Mouse (Mus musculus): ENCODE measurements around the gene Taf1c. TPM values are rescaled to one million over a fixed set of nuclear protein-coding genes. Genes with fewer than 3 reads are reported as not detected.
A peak's percentile ranks its signal among the peaks of the same experiment; 100 is the strongest.

Gene Taf1c
- polyA plus RNA-seq, 1 experiment from 2014 or later: 11.4 TPM

GRCm38 (mm10) chr8:119568251-119568650, 36.8 kb downstream of the Taf1c start:
- H3K27ac ChIP-seq (replicated peaks; ENCODE audit: low read depth, low read length): no peak overlapping the region
- DNase-seq (ENCODE audit: low spot score) (no peak), ATAC-seq (ENCODE audit: insufficient number of reproducible peaks, low FRiP score, low TSS enrichment, low read depth) (no peak)
- no peaks in the 10 kb centered on the region; the same call in 1 of the 2 replicates for H3K36me3 ChIP-seq (ENCODE audit: control insufficient read depth, insufficient read depth, low read length)
- no peaks in the 10 kb centered on the region for H3K9me3 ChIP-seq (ENCODE audit: control insufficient read depth, low read length)
- no peak overlapping the region for H3K4me2 ChIP-seq (ENCODE audit: low read depth, severe bottlenecking)
- 86% methylated on average over 9 of the region's 9 CpGs for WGBS
- H3K4me3 ChIP-seq (ENCODE audit: low read depth, low read length): no peak overlapping the region
- H3K9ac ChIP-seq (ENCODE audit: low read length): no peak overlapping the region
- H3K4me1 ChIP-seq (ENCODE audit: control insufficient read depth, insufficient read depth, low read length): no peaks in the 10 kb centered on the region
- no peaks in the 10 kb centered on the region; the same call in 1 of the 2 replicates for H3K27me3 ChIP-seq (ENCODE audit: control insufficient read depth, insufficient read depth, low read length)

- Histone ChIP-seq H3K36me3 (ENCODE audit: control insufficient read depth, insufficient read depth, low read length) (no peaks in the 10 kb centered on the region; the same call in 1 of the 2 replicates), H3K9me3 (ENCODE audit: control insufficient read depth, low read length) (no peaks in the 10 kb centered on the region), H3K27me3 (ENCODE audit: control insufficient read depth, insufficient read depth, low read length) (no peaks in the 10 kb centered on the region; the same call in 1 of the 2 replicates), H3K4me1 (ENCODE audit: control insufficient read depth, insufficient read depth, low read length) (no peaks in the 10 kb centered on the region), H3K27ac (replicated peaks; ENCODE audit: low read depth, low read length) (no peak overlapping the region), H3K4me3 (ENCODE audit: low read depth, low read length) (no peak overlapping the region), H3K4me2 (ENCODE audit: low read depth, severe bottlenecking) (no peak overlapping the region), H3K9ac (ENCODE audit: low read length) (no peak overlapping the region)
- WGBS: 89% methylated on average over 11 of the region's 11 CpGs
- ATAC-seq (ENCODE audit: insufficient number of reproducible peaks, low FRiP score, low TSS enrichment, low read depth) (no peak), DNase-seq (ENCODE audit: low spot score) (no peak)
These were observed 38.7 kb downstream of the Taf1c start for GRCm38 (mm10) chr8:119566367-119566766.

- no peaks in the 10 kb centered on the region for H3K4me1 ChIP-seq (ENCODE audit: control insufficient read depth, insufficient read depth, low read length)
- no peaks in the 10 kb centered on the region for H3K9me3 ChIP-seq (ENCODE audit: control insufficient read depth, low read length)
- no peaks in the 10 kb centered on the region for H3K27me3 ChIP-seq (ENCODE audit: control insufficient read depth, insufficient read depth, low read length)
- 96% methylated on average over 14 of the region's 14 CpGs for WGBS
- DNase-seq (ENCODE audit: low spot score) (no peak), ATAC-seq (ENCODE audit: insufficient number of reproducible peaks, low FRiP score, low TSS enrichment, low read depth) (no peak)
- H3K9ac ChIP-seq (ENCODE audit: low read length): no peak overlapping the region
- no peak overlapping the region for H3K27ac ChIP-seq (replicated peaks; ENCODE audit: low read depth, low read length)
- H3K4me3 ChIP-seq (ENCODE audit: low read depth, low read length): no peak overlapping the region
- H3K36me3 ChIP-seq (ENCODE audit: control insufficient read depth, insufficient read depth, low read length): no peaks in the 10 kb centered on the region; the same call in 1 of the 2 replicates
- H3K4me2 ChIP-seq (ENCODE audit: low read depth, severe bottlenecking): no peak overlapping the region
These were observed 41.2 kb downstream of the Taf1c start for GRCm38 (mm10) chr8:119563849-119564251.

- H3K36me3 ChIP-seq (ENCODE audit: control insufficient read depth, insufficient read depth, low read length): no peaks in the 10 kb centered on the region
- H3K27ac ChIP-seq (replicated peaks; ENCODE audit: low read depth, low read length): no peak overlapping the region
- no peak overlapping the region for H3K9ac ChIP-seq (ENCODE audit: low read length)
- no peaks in the 10 kb centered on the region for H3K9me3 ChIP-seq (ENCODE audit: control insufficient read depth, low read length)
- no peak for ATAC-seq (ENCODE audit: insufficient number of reproducible peaks, low FRiP score, low TSS enrichment, low read depth)
- H3K27me3 ChIP-seq (ENCODE audit: control insufficient read depth, insufficient read depth, low read length): no peaks in the 10 kb centered on the region
- no peak for DNase-seq (ENCODE audit: low spot score)
- H3K4me1 ChIP-seq (ENCODE audit: control insufficient read depth, insufficient read depth, low read length): peaks cover 3% of the 10 kb centered on the region; the same call in 1 of the 2 replicates
- WGBS: 89% methylated on average over 6 of the region's 6 CpGs
- 0 out of 2 replicates have a peak overlapping the region, but pooled peaks have one; percentile 72 for H3K4me3 ChIP-seq (ENCODE audit: low read depth, low read length)
- peak overlapping the region; percentile 87 for H3K4me2 ChIP-seq (ENCODE audit: low read depth, severe bottlenecking)
These were observed 45.7 kb downstream of the Taf1c start for GRCm38 (mm10) chr8:119559402-119559720.

GRCm38 (mm10) chr8:119558603-119559401, 46.2 kb downstream of the Taf1c start, which contains the start of gene Mbtps1:
TSS of gene Mbtps1 (minus strand) at chr8:119558735.
- Histone ChIP-seq H3K9me3 (ENCODE audit: control insufficient read depth, low read length) (no peaks in the 10 kb centered on the region), H3K36me3 (ENCODE audit: control insufficient read depth, insufficient read depth, low read length) (no peaks in the 10 kb centered on the region), H3K27ac (replicated peaks; ENCODE audit: low read depth, low read length) (peak within 1 kb of the TSS; percentile 76), H3K9ac (ENCODE audit: low read length) (peak within 1 kb of the TSS; percentile 88), H3K27me3 (ENCODE audit: control insufficient read depth, insufficient read depth, low read length) (no peaks in the 10 kb centered on the region), H3K4me2 (ENCODE audit: low read depth, severe bottlenecking) (peak within 1 kb of the TSS; percentile 87), H3K4me1 (ENCODE audit: control insufficient read depth, insufficient read depth, low read length) (peaks cover 3% of the 10 kb centered on the region; the same call in 1 of the 2 replicates), H3K4me3 (ENCODE audit: low read depth, low read length) (peak within 1 kb of the TSS; percentile 72)
- ATAC-seq (ENCODE audit: insufficient number of reproducible peaks, low FRiP score, low TSS enrichment, low read depth): peak; percentile 94
- WGBS: 8% methylated on average over 55 of the region's 63 CpGs
- DNase-seq (ENCODE audit: low spot score): peak; percentile 99

- Histone ChIP-seq H3K36me3 (ENCODE audit: control insufficient read depth, insufficient read depth, low read length) (no peaks in the 10 kb centered on the region), H3K9ac (ENCODE audit: low read length) (peak overlapping the region; percentile 88), H3K4me3 (ENCODE audit: low read depth, low read length) (peak overlapping the region; percentile 72), H3K27ac (replicated peaks; ENCODE audit: low read depth, low read length) (peak overlapping the region; percentile 76), H3K4me1 (ENCODE audit: control insufficient read depth, insufficient read depth, low read length) (peaks cover 3% of the 10 kb centered on the region; the same call in 1 of the 2 replicates), H3K9me3 (ENCODE audit: control insufficient read depth, low read length) (no peaks in the 10 kb centered on the region), H3K4me2 (ENCODE audit: low read depth, severe bottlenecking) (peak overlapping the region; percentile 87), H3K27me3 (ENCODE audit: control insufficient read depth, insufficient read depth, low read length) (no peaks in the 10 kb centered on the region)
- ATAC-seq (ENCODE audit: insufficient number of reproducible peaks, low FRiP score, low TSS enrichment, low read depth): peak; percentile 86
- WGBS: 2% methylated on average over 55 of the region's 55 CpGs
- peak; percentile 85 for DNase-seq (ENCODE audit: low spot score)
These were observed 47.0 kb downstream of the Taf1c start for GRCm38 (mm10) chr8:119557821-119558602.

GRCm38 (mm10) chr8:119557132-119557531, 47.9 kb downstream of the Taf1c start:
- WGBS: 83% methylated on average over 9 of the region's 9 CpGs
- Histone ChIP-seq H3K4me3 (ENCODE audit: low read depth, low read length) (peak overlapping the region; percentile 72), H3K27me3 (ENCODE audit: control insufficient read depth, insufficient read depth, low read length) (no peaks in the 10 kb centered on the region), H3K9me3 (ENCODE audit: control insufficient read depth, low read length) (no peaks in the 10 kb centered on the region), H3K4me2 (ENCODE audit: low read depth, severe bottlenecking) (peak overlapping the region; percentile 87; the same call in 1 of the 2 replicates), H3K27ac (replicated peaks; ENCODE audit: low read depth, low read length) (no peak overlapping the region), H3K9ac (ENCODE audit: low read length) (no peak overlapping the region), H3K4me1 (ENCODE audit: control insufficient read depth, insufficient read depth, low read length) (peaks cover 3% of the 10 kb centered on the region; the same call in 1 of the 2 replicates), H3K36me3 (ENCODE audit: control insufficient read depth, insufficient read depth, low read length) (no peaks in the 10 kb centered on the region)
- ATAC-seq (ENCODE audit: insufficient number of reproducible peaks, low FRiP score, low TSS enrichment, low read depth): no peak
- no peak for DNase-seq (ENCODE audit: low spot score)

- DNase-seq (ENCODE audit: low spot score): no peak
- no peak overlapping the region for H3K27ac ChIP-seq (replicated peaks; ENCODE audit: low read depth, low read length)
- WGBS: 80% methylated on average over 6 of the region's 6 CpGs
- H3K4me2 ChIP-seq (ENCODE audit: low read depth, severe bottlenecking): no peak overlapping the region
- no peaks in the 10 kb centered on the region for H3K27me3 ChIP-seq (ENCODE audit: control insufficient read depth, insufficient read depth, low read length)
- peaks cover 3% of the 10 kb centered on the region; the same call in 1 of the 2 replicates for H3K4me1 ChIP-seq (ENCODE audit: control insufficient read depth, insufficient read depth, low read length)
- H3K9ac ChIP-seq (ENCODE audit: low read length): no peak overlapping the region
- no peaks in the 10 kb centered on the region for H3K9me3 ChIP-seq (ENCODE audit: control insufficient read depth, low read length)
- H3K36me3 ChIP-seq (ENCODE audit: control insufficient read depth, insufficient read depth, low read length): no peaks in the 10 kb centered on the region
- no peak for ATAC-seq (ENCODE audit: insufficient number of reproducible peaks, low FRiP score, low TSS enrichment, low read depth)
- H3K4me3 ChIP-seq (ENCODE audit: low read depth, low read length): no peak overlapping the region
These were observed 49.2 kb downstream of the Taf1c start for GRCm38 (mm10) chr8:119555861-119556260.
